Mouse (Mus musculus) E14TG2a.4 (cell line): ENCODE results near the gene Agbl4.

Experiments used
- CTCF ChIP-seq: conservative IDR thresholded peaks from 2 replicates; pipeline ENCODE4 v1.5.1; 2014; ENCODE audit warnings: low read length
- POU5F1 ChIP-seq: IDR thresholded peaks from 2 replicates; pipeline ENCODE4 v1.6.1; 2014; ENCODE audit warnings: low read length, borderline replicate concordance

DNA sequence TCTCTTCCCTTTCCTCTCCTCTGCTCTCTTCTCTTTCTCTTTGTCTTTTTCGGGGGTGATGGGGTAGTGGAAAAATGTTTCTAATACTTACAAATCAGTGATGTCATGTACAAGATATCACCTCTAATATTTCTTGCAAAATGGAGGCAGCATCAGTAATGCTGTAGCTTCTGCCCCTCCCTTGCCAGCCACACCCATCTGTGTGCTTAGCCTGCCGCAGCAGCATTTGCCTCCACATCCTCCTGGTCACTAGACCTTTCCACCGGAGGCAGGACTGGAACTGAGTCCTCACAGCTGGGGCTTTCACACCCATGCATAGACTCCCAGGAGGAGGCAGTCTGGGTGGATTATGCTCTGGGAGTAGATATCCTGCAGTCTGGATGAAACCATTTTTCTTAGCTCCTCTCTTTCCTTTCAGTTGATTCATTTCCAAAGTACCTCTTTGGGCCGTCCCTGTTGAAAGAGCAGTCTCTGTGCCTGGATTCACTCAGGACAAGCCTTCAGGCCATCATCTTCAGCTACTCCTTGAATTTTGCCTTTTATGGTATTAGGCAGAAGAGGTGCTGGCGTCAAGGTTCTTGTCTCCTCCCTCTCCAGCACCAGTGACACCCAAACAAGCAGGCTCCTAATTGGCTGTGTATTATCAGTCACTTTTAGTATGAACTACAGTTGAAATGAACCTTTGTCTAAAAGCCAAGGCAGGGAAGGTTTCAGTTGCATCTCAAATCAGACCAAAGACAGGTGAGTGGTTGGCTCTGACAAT, 1105.7 kb downstream of the Agbl4 start:
- TF ChIP-seq CTCF = no peak
- TF ChIP-seq POU5F1 = no peak
